Mouse (Mus musculus) stomach, embryonic 14.5 days (tissue): Measurements from ENCODE around the gene Fam180a. TPM values are rescaled to one million over a fixed set of nuclear protein-coding genes. Genes with fewer than 3 reads are reported as not detected.

Source experiments
- ATAC-seq: fragments of 200-750 bp; cut with Nextera tagmentation; 2 replicates; pipeline ENCODE4 v1.8.0; 2017; ENCODE audit warnings: low read depth, moderate TSS enrichment; ENCODE audit not compliant: insufficient number of reproducible peaks, insufficient read depth, low FRiP score
- H3K27ac ChIP-seq: fragments of 300-500 bp; sonication (generic); 2 replicates; pipeline ENCODE4 v1.5.1; 2014; ENCODE audit warnings: mild to moderate bottlenecking, low read length, moderate library complexity, mixed read lengths
- H3K27me3 ChIP-seq: fragments of 300-500 bp; sonication (generic); 2 replicates; pipeline ENCODE4 v1.6.1; 2014; ENCODE audit warnings: low read length, control low read depth, mixed read lengths; ENCODE audit not compliant: control insufficient read depth, insufficient read depth
- H3K36me3 ChIP-seq: fragments of 300-500 bp; sonication (generic); 2 replicates; pipeline ENCODE4 v1.6.1; 2014; ENCODE audit warnings: mild to moderate bottlenecking, control low read depth, low read length, moderate library complexity, mixed read lengths; ENCODE audit not compliant: control insufficient read depth, insufficient read depth
- H3K4me1 ChIP-seq: fragments of 300-500 bp; sonication (generic); 2 replicates; pipeline ENCODE4 v1.6.1; 2014; ENCODE audit warnings: low read length, control low read depth, mixed read lengths; ENCODE audit not compliant: control insufficient read depth, insufficient read depth
- H3K4me2 ChIP-seq: fragments of 300-500 bp; sonication (generic); replicated peaks from 2 replicates; pipeline ENCODE4 v1.6.1; 2014; ENCODE audit warnings: low read depth, low read length, control low read depth
- H3K4me3 ChIP-seq: fragments of 300-500 bp; sonication (generic); 2 replicates; pipeline ENCODE4 v1.5.1; 2014; ENCODE audit warnings: low read depth, low read length, control low read depth
- H3K9ac ChIP-seq: fragments of 300-500 bp; sonication (generic); replicated peaks from 2 replicates; pipeline ENCODE4 v1.6.1; 2014; ENCODE audit warnings: low read depth, mild to moderate bottlenecking, control low read depth, low read length, moderate library complexity, mixed read lengths
- H3K9me3 ChIP-seq: fragments of 300-500 bp; sonication (generic); 2 replicates; pipeline ENCODE4 v1.6.1; 2016; ENCODE audit warnings: low read depth, low read length, control low read depth; ENCODE audit not compliant: control insufficient read depth
- WGBS: fragments of 180-500 bp; shearing (Covaris S2); extraction: QIAGEN DNeasy Blood & Tissue Kit; methylation state at CpG from one replicate; pipeline ENCODE4 v1.1.7; 2014; 5-methylcytosine and 5-hydroxymethylcytosine counted together
- polyA plus RNA-seq: library from polyadenylated mRNA; unstranded; fragments of >200 nt; fragmentation: Nextera tagmentation; extraction: Ambion mirVana; gene quantifications from 2 replicates; pipeline ENCODE4 v1.2.1, GENCODE M21; 2014

Fam180a gene
- polyA plus RNA-seq, 1 experiment from 2014 or later: 2.7 TPM

GRCm38 (mm10) chr6:35353416-35353815, 27.5 kb upstream of the Fam180a start:
- Histone ChIP-seq H3K4me2 (no peak overlapping the region), H3K4me1 (peaks cover 14% of the 10 kb centered on the region), H3K27me3 (no peaks in the 10 kb centered on the region), H3K9ac (no peak overlapping the region), H3K27ac (no peak overlapping the region), H3K36me3 (no peaks in the 10 kb centered on the region), H3K9me3 (no peaks in the 10 kb centered on the region), H3K4me3 (no peak overlapping the region)
- 63% methylated on average over 5 of the region's 5 CpGs for WGBS
- no peak for ATAC-seq

- Histone ChIP-seq H3K9ac (no peak overlapping the region), H3K4me1 (peaks cover 14% of the 10 kb centered on the region), H3K27ac (no peak overlapping the region), H3K9me3 (no peaks in the 10 kb centered on the region), H3K4me2 (no peak overlapping the region), H3K4me3 (no peak overlapping the region), H3K27me3 (no peaks in the 10 kb centered on the region), H3K36me3 (no peaks in the 10 kb centered on the region)
- ATAC-seq: no peak
- 67% methylated on average over 8 of the region's 8 CpGs for WGBS
These were observed 26.9 kb upstream of the Fam180a start for GRCm38 (mm10) chr6:35352867-35353266.

- ATAC-seq: no peak
- 91% methylated on average over 3 of the region's 3 CpGs for WGBS
These were observed 25.9 kb upstream of the Fam180a start for GRCm38 (mm10) chr6:35351826-35352225.

GRCm38 (mm10) chr6:35349784-35350183, 23.8 kb upstream of the Fam180a start:
- Histone ChIP-seq H3K9me3 (no peaks in the 10 kb centered on the region), H3K9ac (no peak overlapping the region), H3K36me3 (no peaks in the 10 kb centered on the region), H3K27ac (no peak overlapping the region), H3K4me2 (no peak overlapping the region), H3K4me3 (no peak overlapping the region), H3K27me3 (no peaks in the 10 kb centered on the region), H3K4me1 (peaks cover 14% of the 10 kb centered on the region)
- ATAC-seq: no peak
- 46% methylated on average over 7 of the region's 7 CpGs for WGBS

More at GRCm38 (mm10) chr6:35351826-35352225, 25.9 kb upstream of the Fam180a start:
- no peak overlapping the region for H3K4me2 ChIP-seq
- H3K27me3 ChIP-seq: no peaks in the 10 kb centered on the region
- peaks cover 14% of the 10 kb centered on the region for H3K4me1 ChIP-seq
- no peak overlapping the region for H3K9ac ChIP-seq
- no peaks in the 10 kb centered on the region for H3K9me3 ChIP-seq
- H3K4me3 ChIP-seq: no peak overlapping the region
- no peak overlapping the region for H3K27ac ChIP-seq
- H3K36me3 ChIP-seq: no peaks in the 10 kb centered on the region

- Histone ChIP-seq H3K9ac (no peak overlapping the region), H3K36me3 (no peaks in the 10 kb centered on the region), H3K4me3 (no peak overlapping the region), H3K27ac (no peak overlapping the region), H3K27me3 (no peaks in the 10 kb centered on the region), H3K4me1 (no peaks in the 10 kb centered on the region), H3K9me3 (no peaks in the 10 kb centered on the region), H3K4me2 (no peak overlapping the region)
- 27% methylated on average over 3 of the region's 3 CpGs for WGBS
- no peak for ATAC-seq
These were observed 12.7 kb upstream of the Fam180a start for GRCm38 (mm10) chr6:35338640-35339039.

GRCm38 (mm10) chr6:35337836-35338235, 11.9 kb upstream of the Fam180a start:
- Histone ChIP-seq H3K27me3 (no peaks in the 10 kb centered on the region), H3K9ac (no peak overlapping the region), H3K4me3 (no peak overlapping the region), H3K4me1 (no peaks in the 10 kb centered on the region), H3K9me3 (no peaks in the 10 kb centered on the region), H3K4me2 (no peak overlapping the region), H3K36me3 (no peaks in the 10 kb centered on the region), H3K27ac (no peak overlapping the region)
- ATAC-seq: no peak
- WGBS: 57% methylated on average over 8 of the region's 8 CpGs

- H3K4me1 ChIP-seq: no peaks in the 10 kb centered on the region
- WGBS: 47% methylated on average over 5 of the region's 5 CpGs
- H3K9me3 ChIP-seq: no peaks in the 10 kb centered on the region
- H3K36me3 ChIP-seq: no peaks in the 10 kb centered on the region
- H3K27me3 ChIP-seq: no peaks in the 10 kb centered on the region
- H3K4me2 ChIP-seq: no peak overlapping the region
- no peak overlapping the region for H3K9ac ChIP-seq
- ATAC-seq: no peak
- H3K27ac ChIP-seq: no peak overlapping the region
- H3K4me3 ChIP-seq: no peak overlapping the region
These were observed 9.5 kb upstream of the Fam180a start for GRCm38 (mm10) chr6:35335452-35335851.

GRCm38 (mm10) chr6:35334278-35334677, 8.3 kb upstream of the Fam180a start:
- H3K4me1 ChIP-seq: no peaks in the 10 kb centered on the region
- no peaks in the 10 kb centered on the region for H3K27me3 ChIP-seq
- no peak for ATAC-seq
- H3K9me3 ChIP-seq: no peaks in the 10 kb centered on the region
- WGBS: 77% methylated on average over 4 of the region's 4 CpGs
- H3K4me3 ChIP-seq: no peak overlapping the region
- H3K27ac ChIP-seq: no peak overlapping the region
- no peaks in the 10 kb centered on the region for H3K36me3 ChIP-seq
- H3K4me2 ChIP-seq: no peak overlapping the region
- no peak overlapping the region for H3K9ac ChIP-seq

GRCm38 (mm10) chr6:35333632-35334031, 7.7 kb upstream of the Fam180a start:
- Histone ChIP-seq H3K4me2 (no peak overlapping the region), H3K9ac (no peak overlapping the region), H3K9me3 (no peaks in the 10 kb centered on the region), H3K36me3 (no peaks in the 10 kb centered on the region), H3K27ac (no peak overlapping the region), H3K27me3 (no peaks in the 10 kb centered on the region), H3K4me1 (no peaks in the 10 kb centered on the region), H3K4me3 (no peak overlapping the region)
- ATAC-seq: no peak
- 32% methylated on average over 3 of the region's 3 CpGs for WGBS
